Mouse (Mus musculus) monocyte, adult 5-6 weeks (primary cell): ENCODE measurements around the gene Mrgprb2. TPM values are rescaled to one million over a fixed set of nuclear protein-coding genes. Genes with fewer than 3 reads are reported as not detected.

Source experiments
- ATAC-seq: fragments of 153-309, 156-312 bp; replicated peaks from 2 replicates; pipeline ENCODE4 v1.8.0; 2017; ENCODE audit warnings: mild to moderate bottlenecking; ENCODE audit not compliant: low TSS enrichment, insufficient number of reproducible peaks, severe bottlenecking, poor library complexity, low FRiP score
- total RNA-seq: library from RNA; stranded (forward); fragments of 200-1000, 200-491, 200-594 nt; gene quantifications from 3 replicates; pipeline ENCODE4 v1.2.3, GENCODE M21; 2017

Mrgprb2 gene
- total RNA-seq = not detected in 3 replicates

GRCm38 (mm10) chr7:48557986-48558385 lies at the start of gene Mrgprb2:
Gene Mrgprb2, minus strand, starts transcription at chr7:48558086.
- no peak for ATAC-seq

Other genes starting within 250 kb of the Mrgprb2 start
- not detected in 3 replicates for gene Mrgprb8, start 169.6 kb downstream of the Mrgprb2 start, total RNA-seq
- gene Mrgprb1, start 101.7 kb downstream of the Mrgprb2 start, total RNA-seq = not detected in 3 replicates
- not detected in 3 replicates for gene Mrgprx2, start 58.8 kb downstream of the Mrgprb2 start, total RNA-seq
- gene Mrgprb3, start 85.7 kb upstream of the Mrgprb2 start, total RNA-seq = not detected in 3 replicates
- gene Zdhhc13, start 230.9 kb upstream of the Mrgprb2 start, total RNA-seq = 22.1 to 31.5 TPM (median 23.1 TPM) in 3 replicates